Mouse (Mus musculus): Measurements from ENCODE around the gene Tm9sf4. TPM values are rescaled to one million over a fixed set of nuclear protein-coding genes. Genes with fewer than 3 reads are reported as not detected.

Gene Tm9sf4
- polyA plus RNA-seq, 1 experiment, result 2.4 TPM

GRCm38 (mm10) chr2:153151026-153151425 lies 10.1 kb upstream of the Tm9sf4 start:
- Histone ChIP-seq H3K4me3 (replicated peaks) (no peak overlapping the region), H3K4me1 (ENCODE audit: control insufficient read depth) (no peaks in the 10 kb centered on the region), H3K9me3 (ENCODE audit: control insufficient read depth, low read length) (no peaks in the 10 kb centered on the region), H3K27me3 (ENCODE audit: control insufficient read depth) (peaks cover 58% of the 10 kb centered on the region), H3K36me3 (ENCODE audit: control insufficient read depth) (no peaks in the 10 kb centered on the region)
- no peak for TF ChIP-seq GATA1 (IDR thresholded peaks at IDR 0.05; ENCODE audit: low read length)
- TF ChIP-seq TAL1 (IDR thresholded peaks at IDR 0.05; ENCODE audit: low read length), result no peak

- H3K4me1 ChIP-seq (ENCODE audit: control insufficient read depth), result no peaks in the 10 kb centered on the region
- no peaks in the 10 kb centered on the region for H3K9me3 ChIP-seq (ENCODE audit: control insufficient read depth, low read length)
- H3K27me3 ChIP-seq (ENCODE audit: control insufficient read depth), result peaks cover 57% of the 10 kb centered on the region
- H3K36me3 ChIP-seq (ENCODE audit: control insufficient read depth), result no peaks in the 10 kb centered on the region
- H3K4me3 ChIP-seq (replicated peaks), result no peak overlapping the region
- no peak for TF ChIP-seq TAL1 (IDR thresholded peaks at IDR 0.05; ENCODE audit: low read length)
- no peak for TF ChIP-seq GATA1 (IDR thresholded peaks at IDR 0.05; ENCODE audit: low read length)
Measured at GRCm38 (mm10) chr2:153151926-153152665, 9.0 kb upstream of the Tm9sf4 start.

- Histone ChIP-seq H3K27me3 (ENCODE audit: control insufficient read depth) (peaks cover 57% of the 10 kb centered on the region), H3K4me1 (ENCODE audit: control insufficient read depth) (no peaks in the 10 kb centered on the region), H3K4me3 (replicated peaks) (no peak overlapping the region), H3K9me3 (ENCODE audit: control insufficient read depth, low read length) (no peaks in the 10 kb centered on the region), H3K36me3 (ENCODE audit: control insufficient read depth) (no peaks in the 10 kb centered on the region)
- TF ChIP-seq TAL1 (IDR thresholded peaks at IDR 0.05; ENCODE audit: low read length) (no peak), GATA1 (IDR thresholded peaks at IDR 0.05; ENCODE audit: low read length) (no peak)
Measured at GRCm38 (mm10) chr2:153153033-153153450, 8.1 kb upstream of the Tm9sf4 start.

- H3K9me3 ChIP-seq (ENCODE audit: control insufficient read depth, low read length), result no peaks in the 10 kb centered on the region
- no peak overlapping the region for H3K4me3 ChIP-seq (replicated peaks)
- H3K4me1 ChIP-seq (ENCODE audit: control insufficient read depth), result peaks cover 18% of the 10 kb centered on the region
- H3K36me3 ChIP-seq (ENCODE audit: control insufficient read depth), result no peaks in the 10 kb centered on the region
- TF ChIP-seq TAL1 (IDR thresholded peaks at IDR 0.05; ENCODE audit: low read length) (no peak), GATA1 (IDR thresholded peaks at IDR 0.05; ENCODE audit: low read length) (no peak)
- peaks cover 38% of the 10 kb centered on the region for H3K27me3 ChIP-seq (ENCODE audit: control insufficient read depth)
Measured at GRCm38 (mm10) chr2:153157270-153157669, 3.8 kb upstream of the Tm9sf4 start.

- Histone ChIP-seq H3K36me3 (ENCODE audit: control insufficient read depth) (peaks cover 15% of the 10 kb centered on the region), H3K9me3 (ENCODE audit: control insufficient read depth, low read length) (no peaks in the 10 kb centered on the region), H3K27me3 (ENCODE audit: control insufficient read depth) (peaks cover 14% of the 10 kb centered on the region), H3K4me3 (replicated peaks) (no peak overlapping the region), H3K4me1 (ENCODE audit: control insufficient read depth) (peaks cover 38% of the 10 kb centered on the region)
- TF ChIP-seq GATA1 (IDR thresholded peaks at IDR 0.05; ENCODE audit: low read length), result no peak
Measured at GRCm38 (mm10) chr2:153160133-153160532, 970 bp upstream of the Tm9sf4 start.

GRCm38 (mm10) chr2:153161684-153162080 lies 579 bp downstream of the Tm9sf4 start:
- peaks cover 24% of the 10 kb centered on the region for H3K36me3 ChIP-seq (ENCODE audit: control insufficient read depth)
- peaks cover 44% of the 10 kb centered on the region for H3K4me1 ChIP-seq (ENCODE audit: control insufficient read depth)
- H3K27me3 ChIP-seq (ENCODE audit: control insufficient read depth), result peaks cover 4% of the 10 kb centered on the region
- peak overlapping the region; percentile 97 for H3K4me3 ChIP-seq (replicated peaks)
- H3K9me3 ChIP-seq (ENCODE audit: control insufficient read depth, low read length), result no peaks in the 10 kb centered on the region
- TF ChIP-seq GATA1 (IDR thresholded peaks at IDR 0.05; ENCODE audit: low read length), result no peak

- Histone ChIP-seq H3K4me1 (ENCODE audit: control insufficient read depth) (peaks cover 58% of the 10 kb centered on the region), H3K4me3 (replicated peaks) (no peak overlapping the region), H3K36me3 (ENCODE audit: control insufficient read depth) (peaks cover 45% of the 10 kb centered on the region), H3K27me3 (ENCODE audit: control insufficient read depth) (no peaks in the 10 kb centered on the region), H3K9me3 (ENCODE audit: control insufficient read depth, low read length) (no peaks in the 10 kb centered on the region)
- no peak for TF ChIP-seq TAL1 (IDR thresholded peaks at IDR 0.05; ENCODE audit: low read length)
- no peak for TF ChIP-seq GATA1 (IDR thresholded peaks at IDR 0.05; ENCODE audit: low read length)
Measured at GRCm38 (mm10) chr2:153167136-153167535, 6.0 kb downstream of the Tm9sf4 start.

GRCm38 (mm10) chr2:153168134-153168820 lies 7.2 kb downstream of the Tm9sf4 start:
- H3K4me3 ChIP-seq (replicated peaks), result no peak overlapping the region
- H3K4me1 ChIP-seq (ENCODE audit: control insufficient read depth), result peaks cover 47% of the 10 kb centered on the region
- H3K9me3 ChIP-seq (ENCODE audit: control insufficient read depth, low read length), result no peaks in the 10 kb centered on the region
- H3K36me3 ChIP-seq (ENCODE audit: control insufficient read depth), result peaks cover 43% of the 10 kb centered on the region
- TF ChIP-seq TAL1 (IDR thresholded peaks at IDR 0.05; ENCODE audit: low read length) (no peak), GATA1 (IDR thresholded peaks at IDR 0.05; ENCODE audit: low read length) (no peak)
- H3K27me3 ChIP-seq (ENCODE audit: control insufficient read depth), result no peaks in the 10 kb centered on the region

GRCm38 (mm10) chr2:153170490-153171224 lies 9.6 kb downstream of the Tm9sf4 start:
- no peak for TF ChIP-seq TAL1 (IDR thresholded peaks at IDR 0.05; ENCODE audit: low read length)
- TF ChIP-seq GATA1 (IDR thresholded peaks at IDR 0.05; ENCODE audit: low read length), result no peak

More at GRCm38 (mm10) chr2:153170490-153171224, 9.6 kb downstream of the Tm9sf4 start:
- peaks cover 32% of the 10 kb centered on the region for H3K36me3 ChIP-seq (ENCODE audit: control insufficient read depth)
- H3K9me3 ChIP-seq (ENCODE audit: control insufficient read depth, low read length), result no peaks in the 10 kb centered on the region
- no peaks in the 10 kb centered on the region for H3K27me3 ChIP-seq (ENCODE audit: control insufficient read depth)
- H3K4me3 ChIP-seq (replicated peaks), result no peak overlapping the region
- peaks cover 36% of the 10 kb centered on the region for H3K4me1 ChIP-seq (ENCODE audit: control insufficient read depth)
